20 mouse cellular contexts compared by ENCODE assay signal in the genomic region with DNA sequence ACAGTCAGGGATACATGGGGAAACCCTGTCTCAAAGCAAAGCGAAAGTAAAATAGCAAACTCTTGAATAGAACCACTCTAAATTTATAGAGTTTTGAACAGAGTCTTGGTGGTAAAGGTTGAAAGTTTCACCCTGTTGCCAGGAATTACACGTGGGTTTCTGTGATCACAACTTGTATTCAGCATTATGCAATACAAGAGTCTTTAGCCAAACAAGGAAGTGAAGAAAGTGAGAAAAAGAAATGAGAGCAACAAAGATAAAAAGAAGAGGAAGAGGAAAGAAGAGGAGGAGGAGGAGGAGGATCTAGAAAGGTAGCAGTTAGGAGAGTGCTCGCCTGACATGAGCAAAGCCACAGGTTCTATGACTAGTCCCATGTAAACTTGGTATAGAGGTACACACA.
"Had no signal": no experiment of that assay in that cellular context is flagged by ENCODE, and none has a peak within 500 bp of the region (broad histone marks: within the 10 kb centered on the region; RNA-seq: fewer than 3 reads in every experiment).

No protein-coding gene starts in this region.

- H3K27me3 ChIP-seq: liver, embryonic 13.5 days; lung, embryonic 15.5 days; megakaryocyte, embryonic 14.5 days; neural tube, embryonic 13.5 days had no signal

- H3K36me3 ChIP-seq: limb, embryonic 10.5 days; liver, embryonic 13.5 days; lung, embryonic 15.5 days; neural tube, embryonic 13.5 days had no signal

- ATAC-seq: liver, postnatal 0 days; midbrain, embryonic 16.5 days had no signal

- H3K9ac ChIP-seq: liver, embryonic 13.5 days; liver, postnatal 0 days; lung, embryonic 15.5 days; neural tube, embryonic 13.5 days had no signal

- H3K27ac ChIP-seq: kidney, postnatal 0 days; layer of hippocampus, adult 2 months; left cerebral cortex, adult 2 months; limb, embryonic 10.5 days; liver, embryonic 13.5 days; lung, embryonic 15.5 days; neural tube, embryonic 13.5 days had no signal

- DNase-seq: kidney, adult 11 months; kidney, adult 9 months; kidney, postnatal 36 days; liver, embryonic 13.5 days; liver, postnatal 0 days; lung, postnatal 14 days; retina, postnatal 1 day; right cerebral cortex, postnatal 4 days; spleen, adult 18-20 months; thymus, adult 18-20 months; thymus, postnatal 14 days had no signal

- H3K4me3 ChIP-seq: layer of hippocampus, adult 2 months; left cerebral cortex, adult 2 months; limb, embryonic 10.5 days; liver, embryonic 13.5 days; lung, embryonic 15.5 days; megakaryocyte, embryonic 14.5 days; neural tube, embryonic 13.5 days had no signal

- H3K4me2 ChIP-seq: liver, embryonic 13.5 days; lung, embryonic 15.5 days; midbrain, embryonic 11.5 days; neural tube, embryonic 13.5 days had no signal

- H3K4me1 ChIP-seq: liver, embryonic 13.5 days; neural tube, embryonic 13.5 days had no signal

- H3K9me3 ChIP-seq: limb, embryonic 10.5 days; liver, embryonic 13.5 days; lung, embryonic 15.5 days; megakaryocyte, embryonic 14.5 days; neural tube, embryonic 13.5 days had no signal
